Mouse (Mus musculus) cerebellum, adult 11 months (tissue): ENCODE measurements at regions not wholly inside any gene's neighbourhood (a gene's known extent, or its start where the extent isn't known, plus 50 kb on each side); places are given as distances from the start of the nearest gene placed in this dataset.

Experiments used
- DNase-seq: peaks from one replicate; pipeline ENCODE4 v3.0.0; 2022

DNA sequence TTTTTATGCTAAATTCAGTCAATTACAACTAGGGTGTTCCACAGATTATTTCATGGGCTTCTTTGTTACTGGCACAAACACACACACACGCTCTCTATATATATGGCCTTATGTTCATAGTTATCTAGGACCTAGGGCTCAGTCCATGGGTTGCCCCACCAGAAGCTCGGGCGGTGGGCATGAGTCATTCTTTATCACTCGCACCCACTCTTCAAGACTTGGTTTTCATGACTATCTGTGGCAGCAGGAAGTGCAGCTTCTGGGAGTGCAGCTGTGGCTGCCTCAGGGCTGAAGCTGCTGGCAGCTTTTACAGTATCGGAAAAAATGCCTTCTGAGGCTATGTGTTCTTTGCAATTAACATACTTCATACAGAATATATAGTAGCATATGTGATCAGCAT, 198.7 kb downstream of the Ipo11 start:
- no peak for DNase-seq

DNA sequence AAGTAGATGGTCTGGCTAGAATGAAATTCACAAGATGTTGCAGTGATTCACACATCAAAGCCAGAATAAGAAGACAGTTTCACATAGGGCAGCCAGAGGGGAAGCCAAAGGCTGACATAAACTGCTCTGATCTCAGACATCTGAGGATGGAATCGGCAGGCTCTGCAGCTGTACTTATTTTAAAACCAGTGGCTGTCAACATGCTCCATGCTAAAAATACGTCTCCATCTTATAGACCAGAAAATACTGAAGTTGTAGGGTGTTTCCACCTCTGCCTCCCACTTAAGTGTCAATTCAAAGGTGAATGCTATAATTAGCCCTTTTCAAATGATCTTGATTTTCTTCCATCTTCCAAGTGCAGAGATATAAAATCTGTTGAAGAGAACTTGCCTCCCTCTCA, 202.4 kb downstream of the Ipo11 start:
- no peak for DNase-seq

DNA sequence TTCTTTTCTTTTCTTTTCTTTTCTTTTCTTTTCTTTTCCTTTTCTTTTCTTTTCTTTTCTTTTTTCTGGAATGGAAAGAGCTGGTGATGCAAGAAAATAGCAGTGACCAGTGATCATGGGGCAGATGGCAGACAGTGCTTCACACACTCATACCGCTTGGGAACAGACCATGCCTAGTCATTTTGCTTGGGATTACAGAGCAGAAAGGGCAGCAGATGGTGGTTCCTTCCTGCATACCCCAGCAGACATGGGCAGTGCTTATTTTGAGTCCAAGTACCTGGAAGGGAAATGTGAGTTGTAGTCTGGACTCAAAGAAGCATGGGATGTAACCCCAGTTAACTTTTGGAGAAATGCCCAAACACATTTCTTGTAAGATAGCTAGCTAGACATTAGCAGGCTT, 203.9 kb downstream of the Ipo11 start:
- DNase-seq, result no peak

DNA sequence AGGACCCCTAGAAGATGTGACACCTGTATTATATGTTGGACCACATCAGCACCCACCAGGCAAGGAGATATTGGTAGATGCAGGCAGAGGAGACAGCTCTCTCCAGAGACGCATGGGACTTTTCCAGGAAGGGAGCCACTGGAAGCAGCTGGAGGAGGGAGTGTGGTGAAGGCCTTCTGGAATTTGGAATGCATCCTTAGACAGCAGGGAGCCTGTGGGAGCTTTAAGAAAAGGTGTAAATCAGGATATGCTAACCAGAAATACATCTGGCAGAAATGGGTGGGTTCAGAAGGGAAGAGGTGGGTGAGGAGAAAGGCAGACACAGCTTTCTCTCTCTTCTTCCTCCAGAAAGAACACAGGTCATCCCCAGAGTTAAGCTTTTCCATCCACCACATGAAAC, 213.4 kb downstream of the Ipo11 start:
- DNase-seq, result no peak

DNA sequence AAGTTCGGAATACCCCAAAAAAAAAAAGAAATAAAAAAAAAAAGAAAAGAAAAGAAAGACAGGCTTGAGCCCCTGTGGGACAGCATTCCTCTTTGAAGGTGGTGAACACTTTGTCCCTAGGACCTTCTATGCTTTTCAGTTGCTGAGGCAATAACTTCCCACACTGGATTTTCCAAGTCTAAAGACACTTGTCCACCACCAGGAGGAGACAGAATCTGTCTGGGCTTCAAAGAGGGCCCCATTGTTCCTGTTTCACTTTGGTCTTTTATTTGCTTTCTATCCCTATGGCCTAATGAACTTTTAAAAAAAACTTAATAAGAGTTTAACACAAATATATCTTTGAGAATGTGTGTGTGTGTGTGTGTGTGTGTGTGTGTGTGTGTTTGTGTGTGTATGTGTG, 215.6 kb downstream of the Ipo11 start:
- DNase-seq, result no peak

DNA sequence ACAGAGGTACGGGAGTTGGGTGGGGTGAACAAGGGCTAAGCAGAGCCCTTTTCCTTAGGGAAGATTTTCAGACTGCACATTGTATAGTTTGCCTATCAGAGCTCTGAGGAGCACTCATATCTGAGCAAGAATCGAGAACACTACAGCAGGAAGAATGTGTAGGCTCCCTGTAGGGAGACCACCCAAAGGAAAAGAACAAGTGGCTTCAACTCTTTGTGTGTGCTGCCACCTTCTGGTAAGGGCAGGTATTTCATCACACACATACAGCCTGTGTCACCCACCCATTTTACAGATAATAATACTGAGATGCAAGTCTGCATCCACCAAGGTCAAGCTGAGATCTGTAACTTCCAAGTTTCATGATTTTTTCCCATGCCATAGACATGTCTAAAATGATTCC, 221.0 kb downstream of the Ipo11 start:
- DNase-seq, result no peak

DNA sequence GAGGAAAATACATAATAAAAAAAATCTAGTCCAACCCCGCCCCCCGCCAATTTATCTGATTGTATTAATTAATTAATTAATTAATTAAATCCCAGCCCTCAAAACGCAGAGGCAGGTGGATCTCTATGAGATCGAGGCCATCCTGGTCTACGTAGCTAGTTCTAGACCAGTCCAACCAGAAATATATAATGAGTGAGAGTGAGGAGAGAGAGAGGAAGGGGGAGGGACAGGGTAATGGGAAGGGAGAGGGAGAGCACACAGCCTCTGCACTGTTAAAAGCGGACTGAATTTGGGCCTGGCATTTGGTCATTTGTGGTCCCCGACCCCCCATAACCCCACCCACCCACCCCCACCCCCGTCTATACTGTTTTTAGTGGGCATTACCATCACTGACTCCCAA, 221.5 kb downstream of the Ipo11 start:
- no peak for DNase-seq

DNA sequence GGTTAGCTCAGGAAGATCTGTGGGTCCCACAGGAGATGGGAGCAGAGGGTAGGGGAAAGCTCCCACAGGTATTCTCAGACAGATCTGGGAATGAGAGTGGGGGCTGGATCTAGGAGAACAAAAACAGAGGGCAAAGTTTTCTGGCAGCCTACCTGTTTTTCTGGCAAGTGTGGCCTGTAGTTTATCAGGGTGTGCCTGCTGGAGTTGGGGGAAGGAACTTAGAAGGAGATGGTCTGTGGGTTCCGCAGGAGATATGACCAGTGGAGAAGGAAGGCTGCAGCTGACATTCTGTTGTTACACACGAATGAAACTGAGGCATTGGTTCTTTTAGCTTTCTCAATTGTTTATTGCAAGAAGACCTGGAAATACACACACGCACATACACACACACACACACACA, 226.2 kb downstream of the Ipo11 start:
- DNase-seq, result no peak

DNA sequence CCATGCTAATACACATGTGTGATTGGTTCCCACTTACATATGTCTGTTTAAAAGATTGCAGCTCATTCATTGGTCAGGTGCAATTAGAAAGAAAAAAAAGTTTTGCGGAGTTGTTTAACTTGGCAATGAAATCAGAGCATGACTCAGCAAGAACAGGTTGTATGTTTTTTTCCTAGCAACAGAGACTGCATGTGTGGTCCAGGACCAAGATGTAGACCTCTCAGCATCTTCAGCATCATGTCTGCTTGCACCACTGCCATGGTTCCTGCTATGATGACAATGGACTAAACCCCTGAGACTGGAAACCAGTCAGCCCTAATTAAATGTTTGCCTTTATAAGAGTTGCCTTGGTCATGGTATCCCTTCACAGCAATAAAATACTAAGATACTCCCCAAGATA, 236.4 kb downstream of the Ipo11 start:
- no peak for DNase-seq

DNA sequence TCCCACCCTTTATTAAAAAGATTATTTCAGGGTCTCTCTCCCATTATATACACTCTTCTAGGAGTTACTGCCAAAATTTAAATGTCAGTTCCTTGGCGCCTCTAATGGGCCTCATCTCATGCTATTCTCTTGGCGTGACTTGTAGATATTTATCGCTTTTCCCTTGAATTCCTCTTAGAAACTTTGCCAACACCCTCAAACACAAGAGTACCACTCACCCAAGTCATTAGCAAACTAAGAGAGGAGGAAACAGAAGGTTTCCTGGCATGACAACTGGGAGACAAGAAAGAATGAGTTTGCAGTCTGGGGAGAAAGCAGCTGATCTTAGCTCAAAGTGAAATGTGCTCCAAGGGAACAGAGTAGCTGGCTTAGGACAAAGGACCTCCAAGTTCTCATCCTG, 236.8 kb downstream of the Ipo11 start:
- no peak for DNase-seq

DNA sequence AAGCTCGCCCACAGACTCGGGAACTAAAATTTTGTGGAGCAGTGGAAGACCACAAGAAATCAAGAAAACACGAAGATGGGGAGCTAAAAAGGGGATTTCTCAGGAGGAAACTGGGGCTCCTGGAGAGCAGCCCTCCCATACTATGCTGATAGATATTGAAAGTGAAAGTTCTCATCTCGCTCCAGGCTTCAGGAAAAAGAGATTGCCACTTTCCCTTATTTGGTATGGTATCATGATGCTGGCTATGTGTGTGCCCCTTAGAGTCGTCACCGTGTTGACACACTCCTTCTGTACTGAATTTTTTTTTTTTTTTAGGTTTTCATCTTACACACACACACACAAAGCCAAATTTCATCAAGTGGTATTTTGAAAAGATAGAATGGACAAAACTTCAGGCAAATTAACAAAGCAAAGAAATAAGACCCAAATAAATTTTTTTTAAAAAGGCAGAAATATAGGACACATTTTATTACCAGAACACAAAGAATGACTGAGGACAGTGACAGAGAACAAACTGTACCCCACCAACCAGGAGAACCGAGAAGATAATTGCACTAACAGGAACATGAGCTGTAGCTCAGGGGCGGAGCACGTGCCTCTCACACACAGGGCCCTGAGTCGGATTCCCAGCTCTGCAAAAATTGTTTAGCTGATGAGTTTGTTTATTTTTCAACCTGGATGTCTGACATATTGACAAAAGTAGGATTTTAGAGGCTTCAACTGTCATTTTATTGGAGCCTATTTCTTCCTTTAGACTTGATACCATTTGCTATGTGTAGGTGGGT, 244.8 kb downstream of the Ipo11 start:
- no peak for DNase-seq

DNA sequence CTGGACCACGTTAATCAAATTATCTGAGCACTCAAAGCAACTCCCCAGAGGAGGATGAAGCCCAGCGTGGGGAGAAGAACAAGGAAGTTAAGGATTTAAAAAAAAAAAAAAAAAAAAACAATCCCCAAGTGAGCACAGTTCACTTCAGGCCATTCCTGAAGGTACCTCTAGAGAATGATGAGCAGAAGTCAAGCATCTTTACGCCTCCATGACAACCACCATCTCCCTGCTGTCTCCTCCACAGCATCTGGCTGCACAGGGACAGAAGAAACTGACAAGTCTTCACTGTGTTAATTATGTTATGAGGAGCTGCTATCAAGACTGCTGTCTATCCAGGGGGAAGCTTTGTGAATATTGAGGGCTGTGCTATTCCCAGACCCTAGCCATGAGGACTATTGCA, 246.6 kb downstream of the Ipo11 start:
- DNase-seq, result no peak

DNA sequence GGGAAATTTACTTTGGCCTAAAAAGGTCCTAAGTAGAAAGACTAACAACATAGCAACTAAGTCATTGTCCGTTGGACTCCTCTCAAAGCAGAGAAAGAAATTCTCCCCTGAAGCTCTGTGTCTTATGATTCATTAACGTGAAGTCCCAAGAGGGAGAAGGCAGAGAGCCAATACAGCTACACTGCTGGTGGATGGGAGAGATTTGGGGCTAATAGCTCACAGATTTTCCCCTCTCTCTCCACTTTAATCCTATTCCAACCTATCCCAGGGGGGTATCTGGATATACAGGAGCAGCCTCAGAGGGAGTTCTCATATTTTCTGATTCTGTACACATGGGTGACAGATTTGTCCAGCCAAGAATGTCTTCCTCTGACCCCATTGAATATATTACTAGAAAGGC, 247.1 kb downstream of the Ipo11 start:
- DNase-seq, result no peak

DNA sequence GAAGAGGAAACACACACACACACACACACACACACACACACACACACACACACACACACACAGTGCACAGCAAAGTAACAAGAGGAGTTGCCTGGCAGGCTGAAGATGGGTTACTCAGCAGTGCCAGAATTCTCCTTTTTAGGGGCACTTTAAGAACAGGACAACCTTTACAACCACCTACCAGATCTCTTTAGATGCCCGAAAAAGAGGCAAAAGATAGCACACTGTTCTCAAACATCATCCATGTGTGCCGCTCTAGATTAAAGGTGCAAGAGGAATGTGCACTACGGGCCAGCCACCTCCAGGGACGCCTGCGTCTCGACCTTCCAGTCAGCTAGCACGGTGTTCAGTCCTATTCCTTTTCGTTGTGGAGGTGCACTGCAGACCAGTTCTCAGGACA, 247.7 kb downstream of the Ipo11 start:
- no peak for DNase-seq

DNA sequence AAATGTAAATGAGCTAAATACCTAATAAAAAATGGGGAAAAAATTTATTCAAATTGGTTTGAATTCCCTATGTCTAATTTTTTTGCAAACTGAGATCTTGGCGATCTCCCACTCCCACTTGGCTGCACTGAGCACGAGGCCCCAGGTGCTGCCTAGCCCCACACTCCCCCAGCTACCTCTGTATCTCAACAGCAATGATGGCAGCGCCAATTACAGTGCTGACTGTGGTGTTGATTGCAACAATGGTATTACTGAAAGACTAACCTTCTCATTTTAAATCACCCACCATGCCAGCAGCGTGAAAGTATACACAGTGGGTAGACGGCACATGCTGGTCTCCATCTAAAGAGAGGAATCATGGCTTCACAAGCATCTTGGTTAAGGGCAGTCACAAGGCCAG, 267.1 kb downstream of the Ipo11 start:
- no peak for DNase-seq

DNA sequence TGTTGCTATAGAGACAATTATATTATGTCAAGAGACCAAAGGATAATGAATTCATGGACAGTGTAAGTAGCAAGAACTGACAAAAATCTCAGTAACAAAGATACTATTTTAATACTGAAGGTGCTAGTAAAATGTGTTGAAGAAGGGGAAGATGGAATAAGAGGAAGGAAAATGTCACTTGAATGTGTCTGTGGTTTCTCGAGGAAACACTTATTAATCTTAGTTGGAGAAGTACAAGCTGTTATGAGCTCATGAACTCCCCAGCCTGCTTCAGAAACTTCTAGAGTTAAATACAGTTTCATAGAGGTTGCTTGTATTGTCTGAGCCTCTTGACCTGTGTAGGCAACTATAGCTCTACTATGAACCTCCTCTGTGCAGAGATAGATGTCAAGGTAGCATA, 274.6 kb downstream of the Ipo11 start:
- no peak for DNase-seq

DNA sequence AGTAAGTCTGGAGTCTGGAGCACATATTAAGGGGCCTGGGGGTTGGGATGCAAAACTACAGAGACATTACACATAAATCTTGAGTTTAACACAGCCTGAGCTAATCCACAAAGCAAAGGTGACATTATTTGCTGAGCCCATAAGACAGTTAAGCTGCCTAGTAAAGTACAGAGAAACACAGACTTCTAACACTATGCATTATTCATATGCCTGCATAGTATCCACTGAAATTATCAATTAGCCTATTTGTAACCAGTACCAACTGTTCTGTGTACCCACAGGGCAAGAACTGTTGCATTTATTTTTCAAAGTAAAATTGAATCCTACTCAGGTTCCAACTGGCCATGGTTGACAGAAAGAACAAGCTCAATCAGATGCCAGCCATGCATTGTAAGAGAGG, 287.4 kb downstream of the Ipo11 start:
- DNase-seq, result no peak

DNA sequence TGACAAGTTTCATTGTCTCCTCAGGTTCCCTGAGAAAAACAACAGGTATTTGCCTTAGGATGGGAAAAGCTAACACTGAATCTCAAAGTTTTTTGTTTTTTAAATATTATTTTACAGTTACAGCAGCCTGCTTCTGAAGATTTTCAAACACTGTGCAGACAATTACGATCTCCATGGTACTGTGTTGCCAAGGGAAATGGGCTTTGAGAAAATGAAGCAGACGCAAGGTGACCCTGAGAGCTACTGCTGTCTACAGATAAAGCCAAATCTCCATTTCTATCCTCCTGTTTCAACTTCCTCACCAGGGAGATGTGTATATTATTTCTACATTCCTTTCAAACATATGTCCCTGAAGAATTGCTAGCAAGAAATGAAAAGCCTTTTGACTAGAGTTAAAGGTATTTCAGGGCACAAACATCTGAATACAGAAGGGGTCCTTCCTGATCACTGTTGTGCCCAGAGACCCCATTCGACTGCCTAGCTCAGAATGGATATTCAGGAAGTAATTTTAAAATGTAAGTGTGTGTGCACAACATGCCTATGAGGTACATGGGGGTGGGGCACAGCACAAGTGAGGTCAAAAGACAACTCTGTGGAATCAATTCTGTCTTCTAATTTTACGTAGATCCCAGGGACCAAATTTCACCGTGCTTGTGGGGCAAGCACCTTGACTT, 293.3 kb downstream of the Ipo11 start:
- DNase-seq, result no peak

DNA sequence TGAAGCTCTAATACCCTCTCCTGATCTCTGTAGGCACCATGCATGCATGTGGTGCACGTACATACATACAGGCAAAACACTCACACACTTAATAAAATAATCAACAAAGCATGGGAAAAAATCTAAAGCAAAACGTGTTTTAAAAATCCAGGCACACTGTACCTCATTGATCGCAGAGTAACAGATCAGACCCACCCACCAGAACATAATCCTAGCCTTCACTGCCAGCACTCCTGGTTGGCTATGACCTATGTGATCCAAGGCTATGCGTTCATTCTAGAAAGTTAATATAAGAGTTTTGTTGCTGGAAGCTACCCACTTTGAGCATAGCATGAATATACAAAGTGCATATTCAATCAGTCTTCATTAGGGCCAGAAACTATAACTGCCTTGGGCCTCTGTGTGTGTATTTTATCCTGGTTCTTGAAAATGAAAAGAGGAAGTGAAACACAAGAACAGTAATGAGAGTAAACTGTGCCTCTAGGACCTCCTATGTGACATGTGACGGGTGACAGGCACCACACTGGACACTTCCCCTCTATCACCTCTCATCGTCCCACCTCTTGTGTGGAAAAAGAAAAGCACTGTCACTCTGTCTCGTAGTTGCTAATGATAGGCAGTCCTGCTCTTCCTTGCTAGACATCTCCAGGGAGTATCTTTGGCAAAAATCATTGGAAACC, 297.9 kb downstream of the Ipo11 start:
- DNase-seq, result no peak

DNA sequence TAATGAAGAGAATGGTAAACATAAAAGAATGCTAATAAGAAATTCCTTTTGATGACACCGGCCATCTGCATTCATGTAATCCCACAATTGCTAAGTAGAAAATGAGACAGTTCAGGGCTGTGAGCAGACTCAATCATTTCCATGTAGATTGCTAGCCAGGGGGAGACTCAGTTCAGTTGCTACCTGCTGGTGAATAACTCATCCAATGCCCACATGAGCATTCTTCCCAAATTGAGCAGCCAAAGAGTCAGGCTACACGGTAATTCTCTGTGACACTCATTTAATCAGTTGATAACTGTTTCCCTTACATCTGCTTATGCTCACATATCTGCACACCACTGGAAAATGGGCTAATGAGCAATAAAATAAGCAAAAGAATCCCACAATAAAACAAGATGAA, 345.0 kb downstream of the Ipo11 start:
- DNase-seq, result no peak

DNA sequence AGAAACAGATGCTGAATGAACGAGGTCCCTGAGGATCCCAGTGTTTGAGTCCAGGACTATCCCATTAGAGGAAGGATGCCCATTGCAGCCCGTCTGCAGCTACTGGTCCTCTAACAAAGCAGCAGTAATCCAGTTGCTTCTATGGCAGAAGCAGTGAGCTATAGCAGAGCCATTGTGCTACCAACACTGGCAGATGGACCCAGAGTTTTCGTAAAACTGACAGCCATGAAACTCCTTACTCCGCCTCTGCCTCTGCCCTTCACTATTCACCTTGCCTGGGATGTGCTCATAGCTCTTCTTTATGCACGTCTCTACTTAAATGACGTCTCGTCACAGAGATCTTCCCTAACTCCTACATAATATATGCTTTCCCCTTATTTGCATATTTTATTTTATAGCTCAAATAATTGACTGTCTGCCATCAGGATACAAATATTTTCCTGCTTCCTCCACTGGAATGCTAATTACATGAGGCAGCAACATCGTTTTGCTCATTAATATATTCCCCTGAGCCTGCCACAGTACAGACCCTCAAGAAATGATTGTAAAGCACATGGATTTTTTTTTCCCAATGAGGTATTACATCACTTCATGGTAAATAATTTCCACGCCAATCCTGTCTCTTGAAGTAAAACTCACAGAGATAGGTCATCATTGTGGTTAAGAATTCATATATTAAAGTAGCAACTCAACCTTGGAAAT, 368.9 kb downstream of the Ipo11 start:
- DNase-seq, result no peak

DNA sequence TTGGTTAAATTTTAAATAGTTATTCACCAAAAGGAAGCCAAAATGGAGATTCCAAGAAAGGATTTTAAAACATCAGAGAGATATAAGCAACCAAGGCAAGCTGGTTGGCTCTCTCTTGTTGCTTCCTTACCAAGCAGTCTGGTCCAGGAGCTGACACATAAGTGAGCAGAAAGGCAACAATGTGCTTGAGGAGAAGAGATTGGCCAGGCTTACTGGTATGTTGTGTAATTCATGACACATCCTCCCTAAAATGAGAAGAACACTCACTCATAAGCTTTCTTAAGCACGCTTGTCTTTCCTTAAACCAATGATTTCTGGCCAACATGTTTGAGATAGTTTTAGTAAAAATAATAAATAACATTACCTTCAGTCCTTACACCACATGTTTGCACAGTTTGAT, 374.2 kb downstream of the Ipo11 start:
- DNase-seq, result no peak

DNA sequence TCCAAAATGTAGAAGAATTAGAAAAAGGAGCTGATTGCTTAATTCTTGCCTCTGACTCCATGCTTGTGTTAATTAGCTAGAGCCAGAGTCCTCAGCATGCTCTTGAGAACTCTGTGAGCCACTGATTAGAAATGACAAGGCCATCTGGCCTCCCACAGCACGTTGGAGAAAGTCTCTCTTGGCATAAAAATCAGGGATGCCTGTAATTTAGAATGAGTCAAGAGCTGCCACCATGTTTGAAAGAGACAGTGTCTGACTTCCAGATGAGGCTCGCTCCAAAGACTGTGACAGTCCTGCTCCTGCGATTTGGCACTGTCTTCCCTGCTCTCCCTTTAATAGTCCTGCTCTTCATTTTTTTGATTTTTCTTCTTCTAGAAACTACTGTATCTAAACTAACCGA, 374.6 kb downstream of the Ipo11 start:
- peak; percentile 9 for DNase-seq
